Mouse (Mus musculus): Measurements from ENCODE around the gene Hist1h3e.
A peak's percentile ranks its signal among the peaks of the same experiment; 100 is the strongest.
"Not testable (repeated sequence)": the region's sequence is repeated elsewhere in the genome, so short reads cannot be mapped to it uniquely, and the experiment has no call there.

The Hist1h3e gene

DNA sequence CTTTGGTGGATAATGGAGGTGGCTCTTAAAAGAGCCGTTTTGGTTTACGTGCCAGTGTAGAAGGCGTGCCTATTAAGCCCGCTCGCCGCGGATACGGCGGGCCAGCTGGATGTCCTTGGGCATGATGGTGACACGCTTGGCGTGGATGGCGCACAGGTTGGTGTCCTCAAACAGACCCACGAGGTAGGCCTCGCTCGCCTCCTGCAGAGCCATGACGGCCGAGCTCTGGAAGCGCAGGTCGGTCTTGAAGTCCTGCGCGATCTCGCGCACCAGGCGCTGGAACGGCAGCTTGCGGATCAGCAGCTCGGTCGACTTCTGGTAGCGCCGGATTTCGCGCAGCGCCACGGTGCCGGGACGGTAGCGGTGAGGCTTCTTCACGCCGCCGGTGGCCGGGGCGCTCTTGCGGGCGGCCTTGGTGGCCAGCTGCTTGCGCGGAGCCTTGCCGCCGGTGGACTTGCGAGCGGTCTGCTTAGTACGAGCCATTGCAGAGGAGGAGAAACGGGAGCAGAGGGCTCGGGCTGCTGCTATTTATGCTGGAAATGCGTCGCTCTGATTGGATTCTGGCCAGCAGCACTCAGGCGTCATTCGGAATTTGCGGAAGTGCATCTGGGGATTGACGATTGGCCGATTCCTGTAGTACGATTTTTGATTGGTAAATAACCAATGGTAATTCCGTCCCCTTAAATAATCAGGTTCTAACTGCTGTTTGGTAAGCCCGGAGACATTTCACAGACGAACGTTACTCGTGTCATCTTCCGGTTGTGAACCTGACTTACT is at the start of gene Hist1h3e:
Hist1h3e (minus strand) TSS at position 487 of the 777 bp plus-strand sequence.
- peak; percentile 92 to 94 for DNase-seq (ENCODE audit: low spot score in 2 of 2)

GRCm38 (mm10) chr13:23611638-23612037 is 49.5 kb upstream of the Hist1h3e start:
- DNase-seq (ENCODE audit: low spot score in 2 of 2): no peak

DNA sequence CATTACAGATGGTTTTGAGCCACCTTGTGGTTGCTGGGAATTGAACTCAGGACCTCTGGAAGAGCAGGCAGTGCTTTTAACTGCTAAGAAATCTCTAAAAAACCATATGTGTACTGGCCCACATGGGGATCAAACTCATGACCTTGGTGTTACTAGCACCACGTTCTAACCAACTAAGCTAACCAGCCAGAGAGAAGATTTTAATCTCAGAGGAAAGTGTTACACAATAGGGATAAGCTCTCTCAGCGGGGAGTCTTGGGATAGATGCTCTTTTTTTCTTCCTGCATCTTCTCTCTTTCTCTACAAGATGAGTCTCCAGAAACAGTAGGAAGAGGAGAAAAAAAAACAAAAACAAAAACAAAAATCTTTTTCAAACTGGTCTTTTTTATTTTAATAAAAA is 48.2 kb upstream of the Hist1h3e start:
- no peak for DNase-seq (ENCODE audit: low spot score in 2 of 2)

GRCm38 (mm10) chr13:23609844-23610243 is 47.7 kb upstream of the Hist1h3e start:
- no peak for DNase-seq (ENCODE audit: low spot score in 2 of 2)

DNA sequence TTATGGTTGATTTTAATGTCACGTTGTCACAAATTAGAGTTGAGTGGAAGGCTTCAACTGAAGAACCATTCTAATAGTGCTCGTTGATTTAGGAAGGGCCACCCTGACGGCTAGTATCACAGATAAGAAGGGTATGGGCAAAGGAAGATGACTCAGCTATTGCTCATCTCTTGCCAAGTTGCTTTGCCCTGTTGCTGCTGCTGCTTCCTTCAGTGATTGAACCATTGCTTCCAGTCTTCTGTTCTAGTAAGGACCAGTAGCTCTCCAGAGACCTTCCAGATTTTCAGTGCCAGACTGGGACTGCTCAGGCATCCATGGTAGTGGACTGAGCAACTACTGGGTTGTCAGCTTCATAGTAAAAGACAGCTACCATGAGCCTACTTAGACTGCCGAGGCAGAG is 47.0 kb upstream of the Hist1h3e start:
- no peak for DNase-seq (ENCODE audit: low spot score in 2 of 2)

GRCm38 (mm10) chr13:23605052-23605451 is 42.9 kb upstream of the Hist1h3e start:
- DNase-seq (ENCODE audit: low spot score in 2 of 2): no peak

DNA sequence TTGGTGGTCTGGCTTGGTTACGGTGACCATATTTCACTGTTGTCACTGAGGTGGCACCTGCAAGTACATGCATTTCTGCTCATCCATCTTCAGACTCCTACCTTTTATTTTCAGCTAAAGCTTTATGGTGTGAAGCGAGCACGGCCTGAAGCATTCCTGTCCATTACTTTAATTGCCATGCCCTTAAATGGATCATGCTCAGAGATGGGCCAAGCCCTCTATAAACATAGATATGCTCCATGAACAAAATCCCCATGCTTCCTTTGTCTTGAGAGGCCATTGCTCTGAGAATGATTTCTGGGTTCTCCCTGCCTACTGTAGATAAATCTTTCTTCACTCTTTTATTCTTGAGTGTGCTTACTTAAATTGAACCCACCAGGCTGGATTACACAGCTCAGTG is 42.3 kb upstream of the Hist1h3e start:
- DNase-seq (ENCODE audit: low spot score in 2 of 2): no peak

DNA sequence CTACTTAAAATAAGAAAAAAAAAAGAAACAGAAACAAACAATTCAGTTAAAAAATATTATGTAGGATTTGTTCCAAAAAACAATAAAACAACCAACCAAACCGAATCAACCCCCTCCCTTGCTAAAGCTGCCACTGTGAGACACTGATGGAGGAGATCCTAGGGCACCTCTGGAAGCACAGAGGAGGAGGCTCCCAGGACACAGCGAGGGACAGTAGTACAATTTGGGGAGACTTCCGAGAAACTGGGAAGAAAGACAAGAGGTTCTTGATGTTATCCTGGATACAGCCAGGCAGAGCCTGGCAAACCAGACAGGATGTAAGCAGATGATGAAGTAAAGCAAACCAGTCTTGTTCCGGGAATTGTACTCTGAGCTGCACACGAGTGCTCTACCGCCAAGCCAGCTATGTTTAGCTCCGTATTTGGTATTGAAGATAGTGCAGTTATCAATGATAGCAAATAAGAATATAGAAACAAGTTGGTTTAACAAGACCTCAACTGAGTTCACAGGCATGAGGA is 41.1 kb upstream of the Hist1h3e start:
- no peak for DNase-seq (ENCODE audit: low spot score in 2 of 2)

DNA sequence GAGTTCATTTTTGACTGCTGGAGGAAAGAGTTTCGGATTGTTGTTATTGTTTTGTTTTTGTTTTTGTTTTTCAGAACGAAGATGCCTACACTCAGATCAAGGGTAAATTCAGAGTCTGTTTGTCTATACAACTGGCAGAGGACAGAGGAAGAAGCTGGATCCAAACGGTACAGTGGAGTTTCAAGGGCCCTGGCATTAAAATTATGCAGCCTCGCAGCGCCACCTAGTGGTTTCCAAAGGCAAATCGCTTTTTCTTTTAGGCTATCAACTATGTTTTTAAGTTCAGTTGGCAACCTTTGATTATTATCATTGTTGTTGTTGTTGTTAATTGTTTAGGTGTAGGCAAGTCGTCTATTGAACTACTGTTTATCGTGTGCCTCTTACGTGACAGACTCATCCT is 35.8 kb upstream of the Hist1h3e start:
- DNase-seq (ENCODE audit: low spot score in 2 of 2): peak; percentile 56 to 82

- DNase-seq (ENCODE audit: low spot score in 2 of 2): no peak
Measured at GRCm38 (mm10) chr13:23595622-23596372, 33.6 kb upstream of the Hist1h3e start.

DNA sequence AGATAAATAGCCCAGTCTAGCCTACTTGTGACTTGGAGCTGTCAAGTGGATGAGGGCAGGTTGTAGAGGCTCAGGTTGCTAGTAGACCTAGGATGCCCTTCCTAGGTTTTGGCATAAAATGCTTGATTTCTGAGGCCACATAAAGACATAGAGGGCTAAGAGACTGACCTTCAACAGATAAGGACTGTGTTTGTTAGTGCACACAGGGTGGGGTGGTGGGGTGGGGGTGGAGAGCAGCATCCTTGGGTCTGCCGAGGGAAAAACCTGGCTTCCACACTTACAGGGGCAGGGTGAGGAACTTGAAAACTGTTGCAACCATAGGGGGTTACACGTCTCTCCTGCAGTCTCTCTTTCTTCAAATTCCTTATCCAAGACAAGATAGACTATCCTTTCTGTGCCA is 33.0 kb upstream of the Hist1h3e start:
- no peak for DNase-seq (ENCODE audit: low spot score in 2 of 2)

DNA sequence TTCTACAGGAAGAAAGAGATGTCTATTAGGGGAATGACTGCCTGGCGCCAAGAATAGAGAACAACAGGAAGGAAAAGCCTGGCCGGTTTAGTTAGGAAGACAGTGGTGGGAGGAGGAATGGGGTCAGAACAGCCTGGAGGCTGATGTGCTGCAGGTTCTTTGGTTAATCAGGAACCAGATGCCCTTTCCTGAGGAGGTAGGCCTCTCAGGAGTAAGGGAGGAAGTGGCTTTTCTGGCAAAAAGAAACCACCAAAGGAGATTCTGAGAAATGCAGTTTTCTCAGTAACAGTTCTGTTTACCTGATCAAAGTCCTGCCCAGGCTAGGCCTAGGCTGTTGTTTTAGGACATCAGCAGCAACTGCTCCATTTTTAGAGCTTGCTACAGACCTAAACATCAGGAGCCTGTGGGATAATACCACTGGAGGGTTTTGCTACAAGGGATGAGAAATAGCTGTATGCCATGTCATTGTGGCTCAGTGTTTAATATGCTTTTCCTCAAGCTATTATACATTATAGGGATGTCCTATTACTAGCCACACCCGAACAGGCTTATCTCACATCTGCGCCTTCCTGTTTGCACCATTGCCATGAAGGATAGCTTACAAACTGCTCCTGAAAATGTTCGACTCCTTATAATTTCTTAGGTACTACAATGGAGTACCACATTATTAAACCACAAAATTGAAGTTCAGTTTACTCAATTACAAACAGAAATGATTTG is 31.0 kb upstream of the Hist1h3e start:
- no peak for DNase-seq (ENCODE audit: low spot score in 2 of 2)

GRCm38 (mm10) chr13:23592614-23593013 is 30.4 kb upstream of the Hist1h3e start:
- DNase-seq (ENCODE audit: low spot score in 2 of 2): no peak

DNA sequence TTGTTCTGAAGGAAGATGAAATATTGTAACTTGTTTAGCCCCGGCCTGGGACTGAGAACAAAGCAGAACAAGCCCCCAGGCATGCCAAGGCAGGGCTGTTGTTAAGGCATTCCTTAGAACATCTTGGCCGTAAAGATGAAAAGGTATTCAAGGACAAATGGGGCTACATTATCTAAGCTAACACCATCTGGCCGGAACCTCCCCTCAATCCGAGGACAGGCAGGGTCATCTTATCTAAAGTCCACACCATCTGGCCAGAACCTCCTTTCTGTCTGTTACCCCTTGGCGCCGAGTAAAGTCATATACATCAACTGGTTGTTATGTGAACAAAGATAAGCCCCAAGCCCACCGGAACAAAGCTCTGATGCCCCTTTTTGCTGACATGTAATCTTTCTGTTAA is 29.7 kb upstream of the Hist1h3e start:
- DNase-seq (ENCODE audit: low spot score in 2 of 2): not testable (repeated sequence)

DNA sequence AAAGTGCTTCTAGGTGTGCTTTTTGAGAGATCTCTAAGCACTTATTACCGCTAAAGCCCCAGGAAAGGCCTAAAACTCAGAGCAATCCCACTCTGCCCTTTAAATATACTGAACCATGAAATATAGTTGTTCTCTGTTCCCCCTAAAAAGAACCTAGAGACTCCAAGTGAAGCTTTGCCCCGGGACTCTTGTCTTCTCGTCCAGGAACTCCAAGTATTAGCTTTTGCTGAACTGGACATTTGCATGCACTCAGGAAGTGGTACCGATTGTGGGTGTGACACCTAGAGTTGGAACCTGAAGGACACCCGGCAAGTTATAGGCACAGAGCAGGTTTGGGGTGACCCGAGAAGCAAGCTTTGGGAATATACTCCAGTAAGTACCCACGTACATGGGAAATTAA is 29.0 kb upstream of the Hist1h3e start:
- DNase-seq (ENCODE audit: low spot score in 2 of 2): no peak

DNA sequence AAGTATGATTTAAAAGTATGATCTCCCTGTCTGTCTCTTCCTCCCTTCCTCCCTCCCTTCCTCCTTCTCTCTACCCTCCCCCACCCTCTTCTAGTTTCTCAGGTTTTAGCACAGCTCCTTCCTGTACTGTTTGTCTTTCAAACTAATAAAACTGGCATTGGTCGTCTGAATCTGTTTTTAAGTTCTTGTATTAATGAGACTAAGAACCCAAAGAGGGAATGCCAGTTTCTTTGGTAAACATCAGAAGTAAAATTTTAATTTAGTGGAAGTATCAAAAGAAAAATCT is 24.7 kb upstream of the Hist1h3e start:
- DNase-seq (ENCODE audit: low spot score in 2 of 2): no peak

DNA sequence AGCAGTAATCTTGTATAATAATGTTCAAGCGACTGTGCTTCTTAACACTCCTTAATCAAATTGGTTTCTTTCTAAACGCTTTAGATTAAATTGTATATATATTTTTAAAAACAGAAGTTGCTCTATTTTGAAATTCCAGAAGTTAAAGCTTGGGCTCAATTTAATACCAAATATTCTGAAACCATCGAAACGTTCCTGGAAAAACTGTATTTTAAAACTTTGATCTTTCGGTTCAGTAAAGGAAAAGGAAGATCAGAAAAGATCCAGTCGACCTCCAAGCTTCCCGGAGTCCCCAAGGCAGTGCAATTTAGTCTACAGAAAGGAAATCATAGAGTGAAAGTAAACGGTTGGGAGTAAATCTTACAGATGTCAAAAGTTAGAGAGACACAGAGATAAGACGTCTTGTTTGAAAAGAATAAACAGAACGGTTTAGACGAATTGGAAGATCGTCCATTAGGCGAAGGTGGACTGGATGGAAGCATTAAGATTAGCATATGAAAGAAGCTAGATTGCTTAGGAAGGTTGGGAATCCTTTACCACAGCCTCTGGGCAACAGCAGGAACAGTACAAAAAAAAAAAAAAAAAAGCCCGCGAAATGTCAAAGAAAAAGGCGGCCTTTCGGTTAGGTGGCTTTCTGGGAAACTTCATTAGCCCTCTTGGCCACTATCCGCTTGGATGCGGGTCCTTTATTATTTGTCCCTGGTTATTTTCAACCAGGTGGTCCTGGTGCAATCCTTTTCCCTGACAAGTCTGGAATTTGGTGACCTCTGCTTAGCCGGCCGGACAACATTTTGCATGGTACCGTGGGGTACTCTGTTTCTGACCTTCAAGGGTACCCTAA is 24.1 kb upstream of the Hist1h3e start:
- no peak for DNase-seq (ENCODE audit: low spot score in 2 of 2)

DNA sequence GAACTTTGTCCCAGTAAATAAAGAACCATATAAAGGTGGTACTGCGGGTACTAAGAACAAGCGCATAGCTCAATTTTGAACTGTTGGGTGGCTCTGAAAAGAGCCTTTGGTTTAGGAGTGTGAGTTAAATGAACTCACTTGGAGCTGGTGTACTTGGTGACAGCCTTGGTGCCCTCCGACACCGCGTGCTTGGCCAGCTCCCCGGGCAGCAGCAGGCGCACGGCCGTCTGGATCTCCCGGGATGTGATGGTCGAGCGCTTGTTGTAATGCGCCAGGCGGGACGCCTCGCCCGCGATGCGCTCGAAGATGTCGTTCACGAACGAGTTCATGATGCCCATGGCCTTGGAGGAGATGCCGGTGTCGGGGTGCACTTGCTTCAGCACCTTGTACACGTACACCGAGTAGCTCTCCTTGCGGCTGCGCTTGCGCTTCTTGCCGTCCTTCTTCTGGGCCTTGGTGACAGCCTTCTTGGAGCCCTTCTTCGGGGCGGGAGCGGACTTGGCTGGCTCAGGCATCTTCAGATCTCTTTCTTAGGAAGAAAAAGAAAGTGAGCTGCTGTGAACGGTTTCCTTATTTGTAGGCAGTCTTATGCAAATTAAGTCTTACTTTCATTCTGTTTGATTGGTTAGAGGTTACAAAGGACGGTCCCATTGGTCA is 23.4 kb upstream of the Hist1h3e start:
- peak in 1 of 2 experiments; percentile 66 for DNase-seq (ENCODE audit: low spot score in 2 of 2)

GRCm38 (mm10) chr13:23585029-23585441 is 22.9 kb upstream of the Hist1h3e start:
- peak; percentile 60 to 71 for DNase-seq (ENCODE audit: low spot score in 2 of 2)

- no peak for DNase-seq (ENCODE audit: low spot score in 2 of 2)
Measured at GRCm38 (mm10) chr13:23584331-23584730, 22.2 kb upstream of the Hist1h3e start.
